Mouse (Mus musculus): ENCODE results near the gene Gngt1.

Gngt1 gene

GRCm38 (mm10) chr6:3993492-3993891, at the start of gene Gngt1:
Gene Gngt1 (plus strand): TSS chr6:3993792.
- DNase-seq (ENCODE audit: low read depth) = no peak

DNA sequence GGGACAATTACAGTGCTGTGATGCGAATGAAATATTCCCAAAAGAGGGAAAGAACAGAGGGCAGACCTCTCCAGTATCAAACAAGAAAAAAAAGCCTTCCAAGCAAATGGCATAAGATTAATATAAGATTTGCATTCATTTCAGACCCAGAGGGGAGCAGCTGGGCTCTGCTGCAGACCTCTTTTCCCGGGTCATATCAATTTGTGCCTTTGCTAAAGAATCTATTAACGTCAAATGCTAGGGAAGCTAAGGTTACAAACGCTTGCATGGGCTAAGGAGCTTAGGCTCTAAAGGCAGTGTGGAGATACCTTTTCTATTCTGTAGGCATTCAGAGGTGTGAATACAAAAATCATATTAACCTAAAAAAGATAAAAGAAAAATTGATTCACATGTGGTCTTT, 38.6 kb upstream of the Gngt1 start:
- no peak for DNase-seq (ENCODE audit: low read depth)

DNA sequence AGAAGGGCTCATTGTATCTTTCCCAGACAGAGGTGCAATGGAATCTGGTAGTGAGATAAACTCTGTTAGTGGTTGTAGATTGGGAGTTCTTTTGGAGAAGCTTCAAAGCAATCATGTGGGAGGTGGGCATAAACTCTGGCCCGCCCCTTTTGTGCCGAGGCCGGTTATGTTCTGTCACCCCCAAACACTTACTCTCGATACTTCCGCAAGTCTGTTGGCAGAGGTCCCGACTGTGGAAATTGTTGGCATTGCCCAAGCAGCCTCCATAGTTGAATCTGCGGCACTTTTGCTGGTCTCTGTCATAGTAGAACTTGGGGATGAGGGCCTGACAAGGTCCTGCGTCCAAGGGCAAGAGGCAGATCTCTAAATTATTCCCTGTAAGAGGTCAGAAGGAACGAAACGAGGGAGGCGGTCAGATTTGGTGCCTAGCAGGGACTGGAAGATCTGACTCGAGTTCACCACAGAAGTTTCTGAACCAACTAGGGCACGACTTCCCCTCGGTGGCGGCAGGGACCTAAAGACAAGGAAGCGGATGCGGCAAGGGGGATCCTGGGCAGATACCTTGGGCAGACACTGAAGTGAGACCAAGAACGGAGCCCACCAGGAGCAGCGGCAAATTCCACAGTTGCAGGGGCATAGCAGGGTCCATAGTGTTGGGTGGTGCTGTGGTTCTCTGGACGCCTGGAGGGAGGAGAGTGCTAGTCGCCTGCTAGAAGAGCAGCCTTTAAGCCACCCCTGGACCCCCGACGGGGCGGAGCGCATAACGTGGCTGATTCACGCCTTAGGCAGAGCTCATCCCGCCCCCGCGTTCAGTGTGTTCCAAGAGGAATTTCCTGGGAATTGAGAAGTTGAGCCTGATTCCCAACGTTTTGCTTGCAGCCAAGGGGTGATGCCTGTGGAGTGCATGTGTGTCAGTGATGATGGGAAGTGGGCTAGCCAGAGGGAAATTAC, 25.6 kb upstream of the Gngt1 start:
- DNase-seq (ENCODE audit: low read depth) = no peak

DNA sequence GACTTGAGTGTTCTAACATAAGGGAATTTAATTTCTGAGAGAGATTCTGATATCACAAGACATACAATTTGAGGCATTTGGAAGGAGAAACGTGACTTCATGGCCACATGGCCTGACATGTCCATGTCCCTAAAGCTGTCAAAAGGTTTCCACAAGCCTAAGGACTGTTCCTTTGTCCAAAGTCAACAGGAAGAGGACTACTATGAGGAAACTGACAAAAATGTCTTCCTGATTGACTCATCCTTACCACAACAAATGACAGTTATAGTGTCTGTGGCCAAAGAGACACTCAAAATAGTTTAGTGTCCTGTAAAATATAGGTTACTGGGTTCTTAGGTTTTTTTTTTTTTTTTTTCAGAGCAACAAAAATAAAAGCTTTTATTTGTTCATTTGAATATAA, 19.9 kb upstream of the Gngt1 start:
- DNase-seq (ENCODE audit: low read depth) = no peak

GRCm38 (mm10) chr6:3982661-3983284, 10.8 kb upstream of the Gngt1 start:
- no peak for DNase-seq (ENCODE audit: low read depth)

GRCm38 (mm10) chr6:3988750-3989149, 4.8 kb upstream of the Gngt1 start, which contains the start of gene Tfpi2:
Gene Tfpi2 (minus strand): TSS chr6:3988919.
- no peak for DNase-seq (ENCODE audit: low read depth)

DNA sequence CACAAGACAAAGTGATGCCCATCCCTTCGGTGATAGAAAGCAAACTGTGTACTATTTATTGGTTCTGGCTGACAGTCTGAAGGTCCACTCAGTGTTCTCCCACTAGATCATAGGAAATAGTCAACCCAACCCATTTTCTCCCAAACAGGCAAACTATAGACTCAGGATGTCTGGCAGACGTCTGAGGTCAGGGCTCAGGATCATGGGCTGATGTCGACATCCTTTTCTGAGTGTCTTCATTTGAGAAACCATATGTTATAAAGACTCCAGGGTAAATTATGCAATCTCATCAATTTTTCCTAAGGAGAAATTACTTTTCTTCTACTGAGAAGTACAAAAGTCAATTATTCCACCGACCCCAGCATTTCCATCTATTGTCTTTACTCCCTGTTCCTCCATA, 4.5 kb downstream of the Gngt1 start:
- DNase-seq (ENCODE audit: low read depth) = no peak

GRCm38 (mm10) chr6:3999296-3999695, 5.7 kb downstream of the Gngt1 start:
- DNase-seq (ENCODE audit: low read depth) = no peak

- no peak for DNase-seq (ENCODE audit: low read depth)
Observed at GRCm38 (mm10) chr6:4000716-4001115, 7.1 kb downstream of the Gngt1 start.

DNA sequence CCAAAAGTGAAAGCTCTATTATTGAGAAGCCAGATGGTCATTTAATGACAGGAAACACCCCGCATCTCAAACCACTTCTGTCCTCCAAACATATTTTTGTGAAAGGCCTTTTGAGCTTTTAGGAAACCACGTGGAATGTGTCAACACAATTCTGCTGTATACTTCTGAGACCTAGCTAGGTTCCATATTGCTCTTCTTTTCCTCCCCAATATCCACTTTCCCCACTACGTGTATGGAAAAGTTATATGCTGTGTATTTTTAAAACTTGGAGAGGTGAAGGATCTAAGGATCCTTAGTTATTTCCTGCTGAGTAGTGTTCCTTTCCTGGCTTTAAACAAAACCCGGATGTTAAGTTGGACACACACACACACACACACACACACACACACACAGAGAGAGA, 9.9 kb downstream of the Gngt1 start:
- DNase-seq (ENCODE audit: low read depth) = no peak

DNA sequence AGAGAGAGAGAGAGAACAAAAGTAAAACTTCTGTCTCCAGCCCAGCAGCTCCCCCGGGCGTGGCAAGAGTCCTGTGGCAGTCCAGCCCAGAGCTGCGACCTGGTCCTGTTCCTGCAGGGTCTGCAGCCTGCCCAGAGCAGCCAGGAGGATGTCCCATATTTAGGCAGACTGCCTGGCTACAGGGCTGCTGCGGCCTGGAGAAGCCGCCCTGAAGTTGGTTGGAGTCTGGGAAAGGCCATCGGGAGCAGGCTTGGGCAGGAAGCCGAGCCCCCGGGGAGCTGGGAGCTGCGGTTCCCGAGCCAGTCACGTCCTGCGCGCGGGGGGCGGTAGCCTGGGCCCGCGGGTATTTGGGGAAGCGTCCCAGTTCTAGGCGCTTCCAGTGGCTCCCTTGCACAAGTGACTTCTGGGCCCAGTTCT, 10.3 kb downstream of the Gngt1 start, which contains the start of gene Gng11:
Gng11 (plus strand) TSS at position 15 of the 417 bp plus-strand sequence.
- no peak for DNase-seq (ENCODE audit: low read depth)

DNA sequence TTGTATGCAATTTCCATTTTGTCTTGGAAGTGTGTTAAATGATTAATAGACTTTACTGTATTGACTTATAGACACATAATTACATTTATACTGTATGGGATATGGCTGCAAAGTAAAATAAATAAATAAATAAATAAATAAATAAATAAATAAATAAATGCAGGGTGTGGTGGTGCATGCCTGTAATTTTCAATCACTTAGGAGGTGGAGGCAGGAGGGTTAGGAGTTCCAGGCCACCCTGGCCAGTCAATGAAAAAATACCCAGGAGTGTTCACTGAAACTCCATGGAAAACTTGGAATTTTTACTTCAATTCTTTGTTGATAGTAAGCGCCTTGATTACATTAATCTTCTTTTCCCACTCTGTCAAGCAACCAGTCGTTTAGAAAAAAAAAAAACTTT, 11.2 kb downstream of the Gngt1 start:
- no peak for DNase-seq (ENCODE audit: low read depth)

GRCm38 (mm10) chr6:4008501-4009040, 15.0 kb downstream of the Gngt1 start:
- DNase-seq (ENCODE audit: low read depth) = no peak

DNA sequence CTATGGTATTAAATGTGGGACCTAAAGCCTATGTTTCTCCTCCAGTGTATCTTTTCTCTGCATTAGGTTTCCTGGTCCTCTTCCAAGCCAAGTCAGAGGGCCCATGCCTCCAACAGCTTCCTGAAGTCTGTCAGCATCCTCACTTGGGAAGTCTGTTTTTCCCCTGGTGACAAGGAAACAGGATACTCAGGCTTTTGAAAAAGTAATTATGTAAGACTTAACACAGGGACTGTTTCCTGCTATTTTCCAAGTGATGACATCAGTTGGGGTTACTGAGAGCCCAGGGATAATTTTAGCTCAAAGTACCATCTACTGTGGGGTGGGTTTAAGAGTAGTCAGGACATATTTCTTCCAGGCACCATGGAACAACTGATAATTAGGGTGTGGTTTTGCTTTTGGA, 16.0 kb downstream of the Gngt1 start:
- no peak for DNase-seq (ENCODE audit: low read depth)

GRCm38 (mm10) chr6:4022645-4023044, 29.1 kb downstream of the Gngt1 start:
- DNase-seq (ENCODE audit: low read depth) = no peak

DNA sequence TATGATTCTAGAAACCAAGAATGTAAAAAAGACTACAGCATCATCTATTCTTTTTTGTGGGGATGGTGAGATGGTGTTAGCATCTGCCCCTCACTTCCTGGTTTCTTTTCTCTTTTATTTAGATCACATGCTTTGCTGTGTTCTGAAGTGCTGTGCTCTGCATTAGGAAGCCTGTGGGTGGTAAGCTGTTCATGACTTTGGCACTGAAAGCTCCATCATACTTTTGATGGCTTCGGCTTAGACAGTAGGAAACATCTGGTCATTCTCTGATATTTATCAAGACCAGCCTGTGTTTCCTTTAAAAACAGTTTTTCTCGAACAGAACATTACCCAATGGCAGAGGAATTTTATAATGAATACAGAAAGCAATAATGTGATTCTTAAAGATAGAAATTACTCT, 32.8 kb downstream of the Gngt1 start:
- DNase-seq (ENCODE audit: low read depth) = no peak

GRCm38 (mm10) chr6:4030956-4031355, 37.4 kb downstream of the Gngt1 start:
- DNase-seq (ENCODE audit: low read depth) = no peak

DNA sequence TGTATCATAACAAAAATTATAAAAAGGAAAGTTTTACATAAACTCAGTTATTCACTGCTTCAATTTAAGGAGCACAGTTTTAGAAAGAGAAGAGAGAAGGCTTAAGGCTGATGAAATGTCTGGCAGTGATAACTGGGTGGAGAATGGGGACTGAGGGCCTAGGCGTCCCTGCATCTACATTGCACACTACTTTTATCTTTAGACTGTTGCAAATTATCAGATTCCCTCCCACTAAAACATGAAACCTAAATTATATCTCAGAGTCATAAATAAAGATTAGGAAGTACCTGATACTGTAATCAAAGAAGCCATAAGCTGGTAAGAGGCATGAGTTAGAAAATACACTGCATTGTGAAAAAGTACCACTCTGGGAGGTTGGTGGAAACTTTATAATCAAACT, 48.2 kb downstream of the Gngt1 start:
- DNase-seq (ENCODE audit: low read depth) = no peak

All from c-Kit-positive CD71-positive TER-119-negative erythroid progenitor cells, embryonic 14.5 days (primary cell).